Mouse (Mus musculus) hematopoietic multipotent progenitor cell, adult 10-12 weeks (in vitro differentiated cells): ENCODE measurements around the gene Gnb2. TPM values are rescaled to one million over a fixed set of nuclear protein-coding genes. Genes with fewer than 3 reads are reported as not detected.

Experiments
- polyA plus RNA-seq: library from polyadenylated mRNA; stranded (reverse); fragments of >175 nt; gene quantifications from 2 replicates; pipeline ENCODE4 v1.2.3, GENCODE M21; 2012; ENCODE audit warnings: low replicate concordance

Gnb2 gene
- 466 and 724 TPM in 2 replicates for polyA plus RNA-seq

GRCm38 (mm10) chr5:137533117-137533827, at the start of gene Gnb2, which contains the start of gene Epo:
Gnb2 (minus strand) TSS chr5:137533510.
Epo (minus strand) TSS chr5:137533242.

DNA sequence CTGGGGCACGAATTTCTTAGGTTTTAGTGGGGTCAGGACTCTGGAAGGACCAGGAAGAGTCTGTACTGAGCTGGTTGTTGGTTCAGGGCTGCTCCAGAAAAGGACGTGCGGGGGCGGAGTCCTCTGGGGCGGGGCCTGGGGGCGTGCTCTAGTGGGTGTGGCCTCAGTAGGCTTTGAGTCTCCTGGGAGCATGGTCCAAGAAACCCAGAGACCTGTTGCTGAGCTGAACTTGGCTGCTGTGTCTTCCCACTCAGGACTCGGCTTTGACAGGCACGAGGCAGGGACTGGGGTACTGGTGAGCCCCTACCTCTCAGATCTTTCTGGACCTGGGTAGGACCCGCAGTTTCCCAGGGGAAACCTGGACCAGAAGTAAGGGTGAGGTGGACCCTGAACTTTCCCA, 36.4 kb upstream of the Gnb2 start, which contains the start of gene Tfr2:
Gene Tfr2 (plus strand): TSS at position 176 of the 400 bp plus-strand sequence.

DNA sequence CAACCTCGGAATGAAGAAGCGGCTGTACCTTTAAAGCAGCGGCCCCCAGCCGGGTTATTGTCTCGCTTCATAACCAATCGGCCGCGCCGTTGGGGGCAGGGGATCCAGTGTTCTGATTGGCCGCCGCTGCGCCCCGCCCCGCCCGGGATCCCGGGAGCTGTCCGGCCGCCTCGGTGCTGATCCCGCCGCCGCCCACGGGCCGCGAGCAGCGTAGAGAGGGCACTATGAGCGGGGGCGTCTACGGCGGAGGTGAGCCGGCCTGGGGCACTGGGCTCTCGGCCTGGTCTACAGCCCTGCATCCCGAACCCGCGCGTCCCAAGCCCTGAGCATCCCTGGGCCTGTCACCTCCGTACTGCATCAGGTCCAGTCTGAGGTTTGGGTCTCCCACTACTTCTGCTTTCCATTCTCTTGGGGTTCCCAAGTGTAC, 20.1 kb upstream of the Gnb2 start, which contains the start of gene Actl6b:
Gene Actl6b (plus strand): TSS at position 107 of the 427 bp plus-strand sequence.

DNA sequence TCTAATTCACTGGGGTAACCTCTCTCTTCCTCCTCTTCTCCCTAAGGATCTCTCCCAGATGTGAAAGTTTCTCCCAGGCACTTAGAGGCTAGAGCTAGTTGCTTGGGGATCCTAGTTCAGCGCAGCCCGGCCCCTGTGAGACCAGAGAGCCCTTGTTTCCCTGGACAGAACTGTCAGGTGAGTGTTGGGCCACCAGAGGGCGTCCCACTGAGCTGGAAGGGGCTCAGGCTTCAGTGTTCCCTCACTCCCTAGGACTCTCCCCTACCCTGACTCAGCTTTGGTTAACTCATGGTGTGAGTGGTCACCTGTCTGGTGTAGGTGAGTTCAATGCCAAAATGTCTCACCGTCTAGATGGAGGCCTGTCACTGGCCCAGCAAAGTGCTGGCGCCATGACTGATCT, 14.9 kb downstream of the Gnb2 start, which contains the start of gene Gigyf1:
Gene Gigyf1 (plus strand): TSS at position 113 of the 400 bp plus-strand sequence.

DNA sequence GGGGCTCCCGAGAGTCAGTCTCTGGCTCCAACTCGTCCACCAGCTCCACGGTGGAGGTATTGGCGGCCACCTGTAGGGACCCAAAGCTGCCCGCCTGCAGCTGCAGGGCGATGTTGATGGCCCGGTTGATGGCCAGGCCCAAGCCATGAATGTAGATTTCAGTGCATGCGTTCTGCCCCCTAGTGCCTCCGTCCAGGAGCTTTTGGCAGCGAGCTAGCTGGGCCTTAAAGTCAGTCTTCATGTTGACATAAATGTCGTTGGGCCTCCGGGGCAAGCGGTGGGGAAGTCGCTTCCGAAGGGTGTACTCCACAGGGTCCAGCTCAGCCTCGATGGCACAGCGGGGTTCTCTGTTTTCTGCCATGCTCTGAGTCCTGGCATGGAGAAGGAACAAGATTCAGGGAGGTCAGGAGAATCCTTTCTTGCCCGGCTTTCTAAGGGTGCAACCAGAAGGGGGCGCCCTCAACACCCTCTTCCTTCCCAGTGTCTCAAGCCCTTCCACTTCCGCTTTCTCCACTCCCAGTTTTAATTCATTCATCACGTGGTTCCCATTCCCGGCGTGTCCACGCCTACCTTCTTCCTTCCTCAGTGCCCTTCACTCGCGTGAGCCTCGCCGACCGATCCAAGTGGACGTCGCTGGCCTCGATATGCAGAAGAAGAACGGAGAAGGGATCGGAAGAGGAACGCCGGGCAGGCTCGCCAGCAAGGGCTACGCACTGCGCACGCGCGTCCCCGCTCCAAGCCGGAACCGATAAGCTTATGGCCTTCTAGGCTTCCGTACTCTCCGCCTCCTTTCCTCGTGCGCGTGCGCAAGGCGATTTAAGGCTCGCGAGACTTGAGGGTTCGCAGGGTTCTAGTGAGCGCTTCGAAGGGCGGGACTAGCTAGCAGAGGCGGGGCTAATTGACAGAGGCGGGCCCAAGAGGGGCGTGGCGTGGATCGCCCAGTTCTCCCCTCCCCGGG, 31.3 kb downstream of the Gnb2 start, which contains the start of gene Pop7:
Gene Pop7 (minus strand): TSS at position 810 of the 958 bp plus-strand sequence.

Other genes starting within 250 kb of the Gnb2 start
- gene Ache, start 246.0 kb downstream of the Gnb2 start, polyA plus RNA-seq = 3.0 and 24.8 TPM in 2 replicates
- gene Ufsp1, start 238.9 kb downstream of the Gnb2 start, polyA plus RNA-seq = 3.3 and 10.5 TPM in 2 replicates
- 292 and 329 TPM in 2 replicates for gene Srrt, start 225.8 kb downstream of the Gnb2 start, polyA plus RNA-seq
- 8.5 and 16.7 TPM in 2 replicates for gene Trip6, start 219.1 kb downstream of the Gnb2 start, polyA plus RNA-seq
- 19.9 and 21.4 TPM in 2 replicates for gene Slc12a9, start 199.9 kb downstream of the Gnb2 start, polyA plus RNA-seq
- 0.77 and 1.5 TPM in 2 replicates for gene Ephb4, start 183.4 kb downstream of the Gnb2 start, polyA plus RNA-seq
- 0.27 and 1.3 TPM in 2 replicates for gene Zan, start 56.4 kb downstream of the Gnb2 start, polyA plus RNA-seq
- 22.2 and 55.1 TPM in 2 replicates for gene Pop7, start 31.0 kb downstream of the Gnb2 start, polyA plus RNA-seq
- 93.0 and 157 TPM in 2 replicates for gene Gigyf1, start 15.0 kb downstream of the Gnb2 start, polyA plus RNA-seq
- gene Epo, start 268 bp downstream of the Gnb2 start, polyA plus RNA-seq = not detected in 2 replicates
- gene Actl6b, start 20.0 kb upstream of the Gnb2 start, polyA plus RNA-seq = not detected in 2 replicates
- gene Tfr2, start 36.3 kb upstream of the Gnb2 start, polyA plus RNA-seq = 2.0 and 13.3 TPM in 2 replicates
- 343 and 978 TPM in 2 replicates for gene Mospd3, start 67.5 kb upstream of the Gnb2 start, polyA plus RNA-seq
- 2.0 and 8.5 TPM in 2 replicates for gene Pcolce, start 80.3 kb upstream of the Gnb2 start, polyA plus RNA-seq
- gene Fbxo24, start 95.5 kb upstream of the Gnb2 start, polyA plus RNA-seq = 0.09 and 0.20 TPM in 2 replicates
- gene Lrch4, start 95.6 kb upstream of the Gnb2 start, polyA plus RNA-seq = 391 and 723 TPM in 2 replicates
- gene Gm20605, start 95.7 kb upstream of the Gnb2 start, polyA plus RNA-seq = 44.7 and 56.6 TPM in 2 replicates
- gene Sap25, start 107.8 kb upstream of the Gnb2 start, polyA plus RNA-seq = 167 and 231 TPM in 2 replicates
- 0.17 and 0.21 TPM in 2 replicates for gene Irs3, start 112.2 kb upstream of the Gnb2 start, polyA plus RNA-seq
- 41.0 and 59.6 TPM in 2 replicates for gene Agfg2, start 151.2 kb upstream of the Gnb2 start, polyA plus RNA-seq
- gene Nyap1, start 208.1 kb upstream of the Gnb2 start, polyA plus RNA-seq = 3.5 and 11.1 TPM in 2 replicates
- gene Tsc22d4, start 212.2 kb upstream of the Gnb2 start, polyA plus RNA-seq = 642 and 1,190 TPM in 2 replicates
- 82.7 and 175 TPM in 2 replicates for gene Ppp1r35, start 245.3 kb upstream of the Gnb2 start, polyA plus RNA-seq